Mouse (Mus musculus): ENCODE measurements around the gene Ar. TPM values are rescaled to one million over a fixed set of nuclear protein-coding genes. Genes with fewer than 3 reads are reported as not detected.

The Ar gene
- 0.29 and 0.33 TPM in 2 replicates for polyA plus RNA-seq (2015; fragmentation: Nextera tagmentation; extraction: Ambion mirVana)

DNA sequence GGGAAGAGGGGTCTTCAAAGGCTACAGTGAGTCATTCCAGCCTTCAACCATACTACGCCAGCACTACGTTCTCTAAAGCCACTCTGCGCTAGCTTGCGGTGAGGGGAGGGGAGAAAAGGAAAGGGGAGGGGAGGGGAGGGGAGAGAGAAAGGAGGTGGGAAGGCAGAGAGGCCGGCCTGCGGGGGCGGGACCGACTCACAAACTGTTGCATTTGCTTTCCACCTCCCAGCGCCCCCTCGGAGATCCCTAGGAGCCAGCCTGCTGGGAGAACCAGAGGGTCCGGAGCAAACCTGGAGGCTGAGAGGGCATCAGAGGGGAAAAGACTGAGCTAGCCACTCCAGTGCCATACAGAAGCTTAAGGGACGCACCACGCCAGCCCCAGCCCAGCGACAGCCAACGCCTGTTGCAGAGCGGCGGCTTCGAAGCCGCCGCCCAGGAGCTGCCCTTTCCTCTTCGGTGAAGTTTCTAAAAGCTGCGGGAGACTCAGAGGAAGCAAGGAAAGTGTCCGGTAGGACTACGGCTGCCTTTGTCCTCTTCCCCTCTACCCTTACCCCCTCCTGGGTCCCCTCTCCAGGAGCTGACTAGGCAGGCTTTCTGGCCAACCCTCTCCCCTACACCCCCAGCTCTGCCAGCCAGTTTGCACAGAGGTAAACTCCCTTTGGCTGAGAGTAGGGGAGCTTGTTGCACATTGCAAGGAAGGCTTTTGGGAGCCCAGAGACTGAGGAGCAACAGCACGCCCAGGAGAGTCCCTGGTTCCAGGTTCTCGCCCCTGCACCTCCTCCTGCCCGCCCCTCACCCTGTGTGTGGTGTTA, at the start of gene Ar:
Gene Ar (plus strand): TSS at position 239 of the 812 bp plus-strand sequence.
- H3K27ac ChIP-seq (replicated peaks): no peak within 1 kb of the TSS
- H3K36me3 ChIP-seq (ENCODE audit: control insufficient read depth, insufficient read depth, low read length): no peaks in the 10 kb centered on the region
- WGBS: 20% methylated on average over 18 of the region's 27 CpGs
- peak within 1 kb of the TSS; percentile 29 for H3K4me3 ChIP-seq (ENCODE audit: low read depth, low read length)
- H3K4me2 ChIP-seq (replicated peaks; ENCODE audit: low read depth): peak within 1 kb of the TSS; percentile 52
- H3K4me1 ChIP-seq (replicated peaks; ENCODE audit: control insufficient read depth, insufficient read depth): no peaks in the 10 kb centered on the region
- no peaks in the 10 kb centered on the region for H3K27me3 ChIP-seq (ENCODE audit: control insufficient read depth, insufficient read depth, low read length)
- ATAC-seq (ENCODE audit: low FRiP score, low TSS enrichment) (no peak), DNase-seq (ENCODE audit: low spot score) (peak; percentile 19)
- H3K9me3 ChIP-seq (ENCODE audit: control insufficient read depth, low read length): no peaks in the 10 kb centered on the region
- no peak for TF ChIP-seq EP300 (optimal IDR thresholded peaks at IDR 0.05)
- H3K9ac ChIP-seq (ENCODE audit: low read length): peak within 1 kb of the TSS; percentile 38; the same call in 1 of the 2 replicates

- DNase-seq (ENCODE audit: low spot score) (peak; percentile 11), ATAC-seq (ENCODE audit: low FRiP score, low TSS enrichment) (no peak)
- 9% methylated on average over 24 of the region's 30 CpGs for WGBS
- peak overlapping the region; percentile 29 for H3K4me3 ChIP-seq (ENCODE audit: low read depth, low read length)
- no peak for TF ChIP-seq EP300 (optimal IDR thresholded peaks at IDR 0.05)
- TF ChIP-seq CTCF (IDR thresholded peaks at IDR 0.05; ENCODE audit: low read depth): no peak
- H3K9ac ChIP-seq (ENCODE audit: low read length): no peak overlapping the region
- no peaks in the 10 kb centered on the region for H3K36me3 ChIP-seq (ENCODE audit: control insufficient read depth, insufficient read depth, low read length)
- no peaks in the 10 kb centered on the region for H3K9me3 ChIP-seq (ENCODE audit: control insufficient read depth, low read length)
- no peaks in the 10 kb centered on the region for H3K4me1 ChIP-seq (replicated peaks; ENCODE audit: control insufficient read depth, insufficient read depth)
- H3K27me3 ChIP-seq (ENCODE audit: control insufficient read depth, insufficient read depth, low read length): no peaks in the 10 kb centered on the region
- peak overlapping the region; percentile 51 for H3K4me2 ChIP-seq (replicated peaks; ENCODE audit: low read depth)
- no peak overlapping the region for H3K27ac ChIP-seq (replicated peaks)
Observed at GRCm38 (mm10) chrX:98149724-98150392, 1.3 kb downstream of the Ar start.

- DNase-seq (ENCODE audit: low spot score) (no peak), ATAC-seq (ENCODE audit: low FRiP score, low TSS enrichment) (no peak)
- no peaks in the 10 kb centered on the region for H3K9me3 ChIP-seq (ENCODE audit: control insufficient read depth, low read length)
- H3K4me3 ChIP-seq (ENCODE audit: low read depth, low read length): peak overlapping the region; percentile 29
- no peak for TF ChIP-seq EP300 (optimal IDR thresholded peaks at IDR 0.05)
- no peak for TF ChIP-seq CTCF (IDR thresholded peaks at IDR 0.05; ENCODE audit: low read depth)
- peak overlapping the region; percentile 51 for H3K4me2 ChIP-seq (replicated peaks; ENCODE audit: low read depth)
- H3K9ac ChIP-seq (ENCODE audit: low read length): no peak overlapping the region
- WGBS: 21% methylated on average over 32 of the region's 33 CpGs
- H3K4me1 ChIP-seq (replicated peaks; ENCODE audit: control insufficient read depth, insufficient read depth): no peaks in the 10 kb centered on the region
- no peaks in the 10 kb centered on the region for H3K27me3 ChIP-seq (ENCODE audit: control insufficient read depth, insufficient read depth, low read length)
- H3K36me3 ChIP-seq (ENCODE audit: control insufficient read depth, insufficient read depth, low read length): no peaks in the 10 kb centered on the region
- no peak overlapping the region for H3K27ac ChIP-seq (replicated peaks)
Observed at GRCm38 (mm10) chrX:98150393-98151119, 2.0 kb downstream of the Ar start.

- H3K4me3 ChIP-seq (ENCODE audit: low read depth, low read length): no peak overlapping the region
- H3K27me3 ChIP-seq (ENCODE audit: control insufficient read depth, insufficient read depth, low read length): no peaks in the 10 kb centered on the region
- no peak overlapping the region for H3K9ac ChIP-seq (ENCODE audit: low read length)
- TF ChIP-seq EP300 (optimal IDR thresholded peaks at IDR 0.05) (no peak), CTCF (IDR thresholded peaks at IDR 0.05; ENCODE audit: low read depth) (no peak)
- no peaks in the 10 kb centered on the region for H3K4me1 ChIP-seq (replicated peaks; ENCODE audit: control insufficient read depth, insufficient read depth)
- no peak overlapping the region for H3K27ac ChIP-seq (replicated peaks)
- H3K36me3 ChIP-seq (ENCODE audit: control insufficient read depth, insufficient read depth, low read length): no peaks in the 10 kb centered on the region
- H3K9me3 ChIP-seq (ENCODE audit: control insufficient read depth, low read length): no peaks in the 10 kb centered on the region
- ATAC-seq (ENCODE audit: low FRiP score, low TSS enrichment) (no peak), DNase-seq (ENCODE audit: low spot score) (no peak)
- no peak overlapping the region for H3K4me2 ChIP-seq (replicated peaks; ENCODE audit: low read depth)
Observed at GRCm38 (mm10) chrX:98189759-98190158, 41.2 kb downstream of the Ar start.

GRCm38 (mm10) chrX:98205766-98206165, 57.2 kb downstream of the Ar start:
- no peak overlapping the region for H3K27ac ChIP-seq (replicated peaks)
- no peak overlapping the region for H3K9ac ChIP-seq (ENCODE audit: low read length)
- no peak overlapping the region for H3K4me3 ChIP-seq (ENCODE audit: low read depth, low read length)
- no peaks in the 10 kb centered on the region for H3K36me3 ChIP-seq (ENCODE audit: control insufficient read depth, insufficient read depth, low read length)
- ATAC-seq (ENCODE audit: low FRiP score, low TSS enrichment) (no peak), DNase-seq (ENCODE audit: low spot score) (no peak)
- H3K4me2 ChIP-seq (replicated peaks; ENCODE audit: low read depth): no peak overlapping the region
- no peaks in the 10 kb centered on the region for H3K4me1 ChIP-seq (replicated peaks; ENCODE audit: control insufficient read depth, insufficient read depth)
- no peak for TF ChIP-seq EP300 (optimal IDR thresholded peaks at IDR 0.05)
- no peak for TF ChIP-seq CTCF (IDR thresholded peaks at IDR 0.05; ENCODE audit: low read depth)
- H3K27me3 ChIP-seq (ENCODE audit: control insufficient read depth, insufficient read depth, low read length): no peaks in the 10 kb centered on the region
- 54% methylated on average over 3 of the region's 3 CpGs for WGBS
- H3K9me3 ChIP-seq (ENCODE audit: control insufficient read depth, low read length): no peaks in the 10 kb centered on the region

Data from stomach, postnatal 0 days (tissue).